Mouse (Mus musculus) cerebellum, adult 2 months (tissue): ENCODE results near the gene Spint4. TPM values are rescaled to one million over a fixed set of nuclear protein-coding genes. Genes with fewer than 3 reads are reported as not detected.

ENCODE experiments used
- DNase-seq, 2 experiments: peaks; one replicate each; pipeline ENCODE4 v3.0.0; 2021
- H3K27ac ChIP-seq: fragments of 200-500 bp; 2 replicates; pipeline ENCODE4 v1.5.1; 2012; ENCODE audit warnings: low read length, control low read depth, inconsistent platforms; ENCODE audit not compliant: insufficient read depth
- H3K27me3 ChIP-seq: fragments of 200-500 bp; 2 replicates; pipeline ENCODE4 v1.6.1; 2012; ENCODE audit warnings: inconsistent platforms, mild to moderate bottlenecking, low read length, moderate library complexity; ENCODE audit not compliant: control insufficient read depth, insufficient read depth
- H3K4me1 ChIP-seq: fragments of 200-500 bp; 2 replicates; pipeline ENCODE4 v1.6.1; 2011; ENCODE audit warnings: low read length; ENCODE audit not compliant: control insufficient read depth, insufficient read depth
- H3K4me3 ChIP-seq: fragments of 200-500 bp; replicated peaks from 2 replicates; pipeline ENCODE3; 2011; ENCODE audit warnings: mild to moderate bottlenecking, low read depth, low read length, control low read depth; ENCODE audit not compliant: insufficient read depth
- CTCF ChIP-seq: fragments of 200-500 bp; IDR thresholded peaks from 2 replicates; pipeline ENCODE4 v1.5.1; 2011; ENCODE audit warnings: low read depth, mild to moderate bottlenecking, control low read depth, low read length, moderate library complexity, borderline replicate concordance; ENCODE audit not compliant: insufficient read depth
- POLR2A ChIP-seq: fragments of 200-500 bp; IDR thresholded peaks from 2 replicates; pipeline ENCODE4 v1.6.1; 2011; ENCODE audit warnings: low read length, control low read depth, borderline replicate concordance; ENCODE audit not compliant: insufficient read depth
- WGBS: fragments of 180-500 bp; shearing (Covaris S2); methylation state at CpG from one replicate; pipeline ENCODE4 v1.1.7; 2018; 5-methylcytosine and 5-hydroxymethylcytosine counted together
- polyA plus RNA-seq: library from polyadenylated mRNA; depleted of rRNA; stranded (reverse); fragments of >200 nt; gene quantifications from 2 replicates; pipeline ENCODE4 v1.2.3, GENCODE M21; 2012

Gene Spint4
- polyA plus RNA-seq, 1 experiment: not detected

DNA sequence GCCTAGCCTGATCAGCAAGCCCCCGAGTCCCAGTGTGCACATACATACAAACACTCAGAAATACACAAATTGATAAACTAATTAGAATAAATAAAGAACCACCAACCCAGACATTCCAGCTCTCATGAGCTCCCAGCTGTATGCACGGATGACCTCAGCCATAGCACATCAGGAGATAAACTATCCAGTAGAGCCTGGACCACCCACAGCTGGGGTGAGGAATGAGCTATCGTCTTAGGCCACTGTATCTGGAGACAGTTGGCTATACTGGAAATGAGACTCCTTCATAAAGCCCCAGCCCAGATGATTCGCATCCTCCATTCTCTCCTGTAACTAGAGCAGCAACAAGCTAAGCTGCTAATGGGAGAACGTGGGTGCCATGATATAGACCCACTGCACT, 36.5 kb downstream of the Spint4 start:
- Histone ChIP-seq H3K4me1 (no peaks in the 10 kb centered on the region), H3K27me3 (no peaks in the 10 kb centered on the region; the same call in 1 of the 2 replicates), H3K4me3 (no peak overlapping the region), H3K27ac (no peak overlapping the region)
- DNase-seq: no peak
- WGBS: 83% methylated on average over 5 of the region's 5 CpGs
- no peak for TF ChIP-seq POLR2A
- TF ChIP-seq CTCF: no peak

DNA sequence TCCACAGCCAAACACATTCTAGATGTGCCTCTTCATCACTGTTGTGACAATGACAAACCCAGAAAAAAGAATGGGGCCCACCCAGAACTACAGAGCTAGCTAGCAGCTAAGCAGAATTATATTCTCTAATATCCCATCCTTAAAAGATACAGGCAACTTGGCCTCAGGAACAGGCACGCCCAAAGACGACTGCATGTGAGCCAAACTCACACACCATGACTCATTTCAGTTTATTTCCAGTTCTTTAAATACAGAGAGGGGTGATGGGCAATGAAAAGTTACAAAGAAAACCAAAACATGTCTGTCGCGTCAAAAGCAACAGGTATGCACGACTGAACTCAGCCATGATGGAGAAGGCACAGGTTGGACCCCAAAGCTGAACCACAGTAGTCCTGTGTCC, 37.1 kb downstream of the Spint4 start:
- H3K4me3 ChIP-seq: no peak overlapping the region
- no peaks in the 10 kb centered on the region; the same call in 1 of the 2 replicates for H3K27me3 ChIP-seq
- no peak for TF ChIP-seq POLR2A
- TF ChIP-seq CTCF: no peak
- no peaks in the 10 kb centered on the region for H3K4me1 ChIP-seq
- no peak for DNase-seq
- no peak overlapping the region for H3K27ac ChIP-seq
- WGBS: 85% methylated on average over 5 of the region's 5 CpGs

GRCm38 (mm10) chr2:164737377-164738090, 39.2 kb downstream of the Spint4 start:
- Histone ChIP-seq H3K4me1 (no peaks in the 10 kb centered on the region), H3K27me3 (no peaks in the 10 kb centered on the region; the same call in 1 of the 2 replicates), H3K4me3 (no peak overlapping the region), H3K27ac (no peak overlapping the region)
- no peak for DNase-seq
- WGBS: 75% methylated on average over 3 of the region's 3 CpGs
- TF ChIP-seq POLR2A (no peak), CTCF (no peak)

- no peak for DNase-seq
- H3K27ac ChIP-seq: no peak overlapping the region
- WGBS: 40% methylated on average over 7 of the region's 7 CpGs
- H3K4me1 ChIP-seq: peaks cover 1% of the 10 kb centered on the region; the same call in 1 of the 2 replicates
- no peaks in the 10 kb centered on the region for H3K27me3 ChIP-seq
- no peak overlapping the region for H3K4me3 ChIP-seq
- no peak for TF ChIP-seq POLR2A
- TF ChIP-seq CTCF: no peak
Observed at GRCm38 (mm10) chr2:164739876-164740275, 41.6 kb downstream of the Spint4 start.

DNA sequence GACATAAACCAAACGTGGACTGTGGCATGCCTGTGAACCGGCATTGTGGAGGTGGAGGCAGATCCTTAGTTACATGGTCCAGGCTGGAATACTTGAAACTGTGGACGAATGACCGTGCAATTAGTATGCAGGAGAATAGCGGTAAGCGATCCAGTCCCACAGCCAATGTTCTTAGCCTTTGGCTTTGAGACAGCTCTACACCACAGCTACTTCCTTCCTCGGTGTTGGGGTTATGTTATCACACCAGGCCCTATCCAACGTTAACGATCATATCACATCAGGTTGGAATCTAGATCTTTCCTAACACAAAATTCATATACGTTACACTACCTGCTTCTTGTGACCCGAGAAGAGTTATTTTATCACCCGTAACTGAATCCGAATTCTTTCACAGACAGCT, 46.7 kb downstream of the Spint4 start:
- Histone ChIP-seq H3K4me3 (peak overlapping the region; percentile 91), H3K27me3 (no peaks in the 10 kb centered on the region), H3K27ac (no peak overlapping the region), H3K4me1 (peaks cover 12% of the 10 kb centered on the region)
- TF ChIP-seq CTCF (no peak), POLR2A (no peak)
- 62% methylated on average over 13 of the region's 13 CpGs for WGBS
- no peak for DNase-seq

DNA sequence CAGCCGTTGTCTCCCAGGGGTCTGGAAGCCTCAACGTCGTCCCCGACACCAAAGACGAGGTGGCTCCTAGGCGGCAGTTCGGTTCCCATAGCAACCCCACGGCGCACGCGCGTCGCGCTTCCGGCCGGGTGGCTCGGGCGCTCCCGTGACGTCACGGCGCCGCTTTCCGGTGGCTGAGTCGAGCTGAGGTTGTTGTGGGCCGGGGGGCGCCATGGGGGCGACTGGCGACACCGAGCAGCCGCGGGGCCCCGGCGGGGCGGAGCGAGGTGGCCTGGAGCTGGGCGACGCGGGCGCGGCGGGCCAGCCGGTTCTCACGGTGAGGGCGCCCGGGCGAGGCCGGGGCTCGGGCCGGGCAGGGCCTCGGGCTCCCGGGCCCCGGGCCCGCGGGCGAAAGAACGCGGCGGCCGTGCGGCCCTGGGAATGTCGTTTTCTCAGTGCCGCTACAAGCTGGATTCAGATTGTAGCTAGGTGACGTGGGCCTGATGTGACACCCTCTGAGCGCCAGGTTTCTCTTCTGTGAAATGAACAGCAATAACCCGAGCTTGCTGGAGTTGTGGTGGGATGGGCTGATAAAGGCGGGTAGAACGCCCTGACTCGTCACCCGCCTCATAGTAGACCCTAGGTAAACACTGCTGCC, 47.7 kb downstream of the Spint4 start, which contains the start of the genes Wfdc3 and Dnttip1:
Wfdc3 (minus strand) TSS at position 89 of the 637 bp plus-strand sequence.
Dnttip1 (plus strand) TSS at position 141 of the 637 bp plus-strand sequence.
- Histone ChIP-seq H3K27ac (peak within 1 kb of the TSS; percentile 78), H3K27me3 (no peaks in the 10 kb centered on the region), H3K4me3 (peak within 1 kb of the TSS; percentile 91), H3K4me1 (peaks cover 12% of the 10 kb centered on the region)
- TF ChIP-seq CTCF (no peak), POLR2A (peak; percentile 66)
- under 1% methylated on average over 69 of the region's 70 CpGs for WGBS
- peak; percentile 91 to 93 for DNase-seq

GRCm38 (mm10) chr2:164746693-164747092, 48.4 kb downstream of the Spint4 start:
- Histone ChIP-seq H3K27ac (no peak overlapping the region; the same call in 1 of the 2 replicates), H3K4me1 (peaks cover 12% of the 10 kb centered on the region), H3K27me3 (no peaks in the 10 kb centered on the region), H3K4me3 (peak overlapping the region; percentile 91)
- no peak for DNase-seq
- TF ChIP-seq CTCF (no peak), POLR2A (no peak)
- 47% methylated on average over 8 of the region's 8 CpGs for WGBS

GRCm38 (mm10) chr2:164748191-164748590, 49.9 kb downstream of the Spint4 start:
- TF ChIP-seq POLR2A (no peak), CTCF (no peak)
- no peak for DNase-seq
- Histone ChIP-seq H3K27ac (no peak overlapping the region), H3K27me3 (no peaks in the 10 kb centered on the region), H3K4me3 (no peak overlapping the region), H3K4me1 (peaks cover 12% of the 10 kb centered on the region)
- WGBS: 78% methylated on average over 4 of the region's 4 CpGs
